In genomic region chr3:100359036-100359435, GRCm38 (mm10) we compare ENCODE assay signal across 8 mouse cellular contexts.
DNase-seq lines count a peak whose midpoint lies in the region; ATAC-seq and TF ChIP-seq lines count a peak whose summit lies in the region.

No protein-coding gene starts in this region.

- H3K4me2 ChIP-seq in embryonic facial prominence, embryonic 14.5 days (ENCODE audit: low read depth, low read length) = peak overlapping the region; percentile 50
- peak overlapping the region; percentile 61 for H3K4me2 ChIP-seq in heart, postnatal 0 days (ENCODE audit: low read depth, low read length)
- peak overlapping the region; percentile 29; the same call in 1 of the 2 replicates for H3K4me2 ChIP-seq in liver, embryonic 13.5 days
- peak overlapping the region; percentile 52 for H3K4me2 ChIP-seq in stomach, embryonic 16.5 days (ENCODE audit: low read depth, low read length)

- peak overlapping the region; percentile 15 for H3K4me3 ChIP-seq in embryonic facial prominence, embryonic 14.5 days (ENCODE audit: low read depth, low read length)
- peak overlapping the region; percentile 33 for H3K4me3 ChIP-seq in heart, postnatal 0 days (ENCODE audit: low read depth, low read length)
- H3K4me3 ChIP-seq in liver, embryonic 13.5 days (replicated peaks) = no peak overlapping the region
- peak overlapping the region; percentile 29 for H3K4me3 ChIP-seq in stomach, embryonic 16.5 days (replicated peaks; ENCODE audit: low read length)

- no peaks in the 10 kb centered on the region for H3K27me3 ChIP-seq in embryonic facial prominence, embryonic 14.5 days (replicated peaks; ENCODE audit: control insufficient read depth, insufficient read depth, low read length)
- no peaks in the 10 kb centered on the region for H3K27me3 ChIP-seq in heart, postnatal 0 days (ENCODE audit: control insufficient read depth, insufficient read depth, low read length)
- H3K27me3 ChIP-seq in liver, embryonic 13.5 days = peaks cover 23% of the 10 kb centered on the region
- no peaks in the 10 kb centered on the region for H3K27me3 ChIP-seq in stomach, embryonic 16.5 days (ENCODE audit: control insufficient read depth, insufficient read depth, low read length)

- TF ChIP-seq EP300 in heart, postnatal 0 days (IDR thresholded peaks at IDR 0.05; ENCODE audit: low read depth) = no peak

- H3K4me1 ChIP-seq in embryonic facial prominence, embryonic 14.5 days (ENCODE audit: control insufficient read depth, insufficient read depth, low read length) = no peaks in the 10 kb centered on the region
- H3K4me1 ChIP-seq in heart, postnatal 0 days (ENCODE audit: control insufficient read depth, insufficient read depth) = no peaks in the 10 kb centered on the region
- H3K4me1 ChIP-seq in liver, embryonic 13.5 days (replicated peaks) = no peaks in the 10 kb centered on the region
- H3K4me1 ChIP-seq in stomach, embryonic 16.5 days (ENCODE audit: control insufficient read depth, insufficient read depth, low read length) = no peaks in the 10 kb centered on the region

- H3K36me3 ChIP-seq in embryonic facial prominence, embryonic 14.5 days (ENCODE audit: control insufficient read depth, insufficient read depth, low read length) = no peaks in the 10 kb centered on the region
- H3K36me3 ChIP-seq in heart, postnatal 0 days (replicated peaks; ENCODE audit: control insufficient read depth, insufficient read depth, low read length) = no peaks in the 10 kb centered on the region
- no peaks in the 10 kb centered on the region for H3K36me3 ChIP-seq in liver, embryonic 13.5 days
- no peaks in the 10 kb centered on the region for H3K36me3 ChIP-seq in stomach, embryonic 16.5 days (ENCODE audit: control insufficient read depth, insufficient read depth, low read length)

- DNase-seq in B cell, adult 2 months = peak; percentile 16
- peak; percentile 4 for DNase-seq in adrenal gland, adult 8-10 months
- peak; percentile 91 for DNase-seq in embryonic facial prominence, embryonic 14.5 days (ENCODE audit: low spot score)
- DNase-seq in heart, postnatal 0 days (ENCODE audit: low spot score) = peak; percentile 60
- peak; percentile 58 to 64 for DNase-seq in kidney, postnatal 36 days
- DNase-seq in liver, embryonic 13.5 days = peak; percentile 9
- DNase-seq in neural tube, embryonic 10.5 days (ENCODE audit: extremely low spot score, low spot score) = peak; percentile 55

- peak; percentile 80 for ATAC-seq in embryonic facial prominence, embryonic 14.5 days (ENCODE audit: low read depth)
- peak; percentile 55; the same call in 1 of the 2 replicates for ATAC-seq in heart, postnatal 0 days (ENCODE audit: insufficient read depth, low read depth)
- no peak; the same call in 1 of the 2 replicates for ATAC-seq in liver, embryonic 13.5 days (ENCODE audit: low read depth)
- peak; percentile 71; the same call in 1 of the 2 replicates for ATAC-seq in stomach, embryonic 16.5 days (ENCODE audit: insufficient read depth, low FRiP score)

- no peaks in the 10 kb centered on the region for H3K9me3 ChIP-seq in embryonic facial prominence, embryonic 14.5 days (ENCODE audit: control insufficient read depth, low read length)
- no peaks in the 10 kb centered on the region for H3K9me3 ChIP-seq in heart, postnatal 0 days (replicated peaks; ENCODE audit: control insufficient read depth, low read length)
- H3K9me3 ChIP-seq in liver, embryonic 13.5 days (replicated peaks) = no peaks in the 10 kb centered on the region
- no peaks in the 10 kb centered on the region for H3K9me3 ChIP-seq in stomach, embryonic 16.5 days (replicated peaks; ENCODE audit: control insufficient read depth, low read length)

- peak overlapping the region; percentile 47 for H3K9ac ChIP-seq in embryonic facial prominence, embryonic 14.5 days (ENCODE audit: low read depth, low read length)
- no peak overlapping the region; the same call in 1 of the 2 replicates for H3K9ac ChIP-seq in heart, postnatal 0 days (replicated peaks; ENCODE audit: low read depth, low read length)
- no peak overlapping the region for H3K9ac ChIP-seq in liver, embryonic 13.5 days
- peak overlapping the region; percentile 53; the same call in 1 of the 2 replicates for H3K9ac ChIP-seq in stomach, embryonic 16.5 days (ENCODE audit: low read length)

- peak; percentile 71 for TF ChIP-seq CTCF in heart, postnatal 0 days (IDR thresholded peaks at IDR 0.05; ENCODE audit: low read depth)

- 17% methylated on average over 8 of the region's 8 CpGs for WGBS in embryonic facial prominence, embryonic 14.5 days
- WGBS in heart, postnatal 0 days = 15% methylated on average over 8 of the region's 8 CpGs
- 20% methylated on average over 8 of the region's 8 CpGs for WGBS in liver, embryonic 13.5 days (ENCODE audit: insufficient replicate concordance)
- WGBS in stomach, embryonic 16.5 days = 17% methylated on average over 8 of the region's 8 CpGs

- H3K27ac ChIP-seq in embryonic facial prominence, embryonic 14.5 days (replicated peaks; ENCODE audit: low read depth, low read length) = no peak overlapping the region
- H3K27ac ChIP-seq in heart, postnatal 0 days (ENCODE audit: low read depth) = no peak overlapping the region
- H3K27ac ChIP-seq in liver, embryonic 13.5 days = no peak overlapping the region
- no peak overlapping the region for H3K27ac ChIP-seq in stomach, embryonic 16.5 days (ENCODE audit: low read length)

Comparison
In these comparisons a context has a peak if more than half of its experiments do, and no peak if none do; other contexts are left out.
1. DNase-seq: peak in every context shown above with its lines; median percentile 91 in embryonic facial prominence, embryonic 14.5 days; 61 in kidney, postnatal 36 days; 60 in heart, postnatal 0 days; 55 in neural tube, embryonic 10.5 days; 16 in B cell, adult 2 months; 9 in liver, embryonic 13.5 days; 4 in adrenal gland, adult 8-10 months.
2. H3K9ac ChIP-seq: peak in embryonic facial prominence, embryonic 14.5 days (single experiment) and stomach, embryonic 16.5 days (single experiment); none in heart, postnatal 0 days (single experiment) and liver, embryonic 13.5 days (single experiment).
3. Peak in every context shown above with its lines, with median percentiles within 50 percentile points of each other: H3K4me2 ChIP-seq.